9 mouse cellular contexts compared by ENCODE assay signal in the genomic region with DNA sequence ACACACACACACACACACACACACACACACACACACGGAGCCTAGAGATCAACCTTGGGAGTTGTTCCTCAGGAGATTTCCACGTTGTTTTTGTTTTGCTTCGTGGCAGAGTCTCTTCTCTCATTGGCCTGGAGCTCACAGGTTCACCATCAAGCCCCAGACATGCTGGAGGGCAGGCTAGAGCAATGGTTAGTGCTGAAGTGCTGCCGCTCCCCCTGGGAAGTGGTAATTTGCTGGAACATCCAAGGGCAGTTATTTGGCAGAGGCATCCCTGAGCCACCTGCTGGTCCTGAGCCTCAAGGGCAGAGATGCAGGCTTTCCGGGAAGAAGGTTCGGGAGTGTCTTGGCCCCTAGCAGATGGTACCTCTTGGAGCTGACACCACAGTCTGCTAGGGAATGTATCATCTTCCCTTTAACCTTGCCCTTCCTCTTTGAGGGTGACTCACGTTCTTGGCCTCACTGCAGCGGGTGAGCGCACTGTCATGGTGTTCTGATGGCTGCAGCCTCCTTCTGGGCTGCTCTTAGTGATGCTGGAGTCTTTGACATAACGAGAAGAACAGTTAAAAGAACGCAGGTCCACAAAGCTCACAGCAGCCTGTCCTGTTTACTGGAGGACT. TPM values are rescaled to one million over a fixed set of nuclear protein-coding genes. Genes with fewer than 3 reads are reported as not detected.
DNase-seq lines count a peak whose midpoint lies in the region; ATAC-seq and TF ChIP-seq lines count a peak whose summit lies in the region.
"Had no signal": no experiment of that assay in that cellular context is flagged by ENCODE, and none has a peak within 500 bp of the region (broad histone marks: within the 10 kb centered on the region; RNA-seq: fewer than 3 reads in every experiment).

No protein-coding gene starts in this region.

- H3K27me3 ChIP-seq in heart, postnatal 0 days (ENCODE audit: control insufficient read depth, insufficient read depth, low read length) = no peaks in the 10 kb centered on the region

- no peak for TF ChIP-seq EP300 in heart, postnatal 0 days (IDR thresholded peaks at IDR 0.05; ENCODE audit: low read depth)

- no peak overlapping the region for H3K9ac ChIP-seq in heart, postnatal 0 days (replicated peaks; ENCODE audit: low read depth, low read length)

- no peak for ATAC-seq in heart, postnatal 0 days (ENCODE audit: insufficient read depth, low read depth)
- ATAC-seq in megakaryocyte, adult 5-6 weeks (ENCODE audit: poor library complexity, severe bottlenecking) = peak; percentile 56
- ATAC-seq: intestine, embryonic 16.5 days had no signal

- H3K4me2 ChIP-seq in heart, postnatal 0 days (ENCODE audit: low read depth, low read length) = no peak overlapping the region

- H3K9me3 ChIP-seq in heart, postnatal 0 days (replicated peaks; ENCODE audit: control insufficient read depth, low read length) = no peaks in the 10 kb centered on the region

- intact Hi-C loops in left cerebral cortex, adult 2 months (cut with DNase I) = no loop called here

- H3K4me3 ChIP-seq in heart, postnatal 0 days (ENCODE audit: low read depth, low read length) = no peak overlapping the region
- no peak overlapping the region for H3K4me3 ChIP-seq in left cerebral cortex, adult 2 months

- no peak for DNase-seq in heart, postnatal 0 days (ENCODE audit: low spot score)
- no peak for DNase-seq in heart, adult 11 months
- DNase-seq in 3134 (ENCODE audit: extremely low read depth, insufficient read length, low spot score) (peak; percentile 44), 3T3-L1 (ENCODE audit: low read depth, low spot score) (peak; percentile 62)
- no peak for DNase-seq in frontal cortex, postnatal 14 days (ENCODE audit: low spot score in 2 of 2)
- DNase-seq in left cerebral cortex, adult 2 months (ENCODE audit: extremely low spot score in 1 of 2, low spot score in 2 of 2) = no peak
- DNase-seq: kidney, postnatal 4 days had no signal

- H3K36me3 ChIP-seq in heart, postnatal 0 days (replicated peaks; ENCODE audit: control insufficient read depth, insufficient read depth, low read length) = no peaks in the 10 kb centered on the region

- H3K4me1 ChIP-seq in heart, postnatal 0 days (ENCODE audit: control insufficient read depth, insufficient read depth) = peaks cover 11% of the 10 kb centered on the region

- 84% methylated on average over 11 of the region's 11 CpGs for WGBS in heart, postnatal 0 days

- no peak overlapping the region for H3K27ac ChIP-seq in heart, postnatal 0 days (ENCODE audit: low read depth)
- H3K27ac ChIP-seq in left cerebral cortex, adult 2 months = no peak overlapping the region

- 0 out of 2 replicates have a peak, but pooled peaks have one; percentile 5 for TF ChIP-seq CTCF in heart, postnatal 0 days (IDR thresholded peaks at IDR 0.05; ENCODE audit: low read depth)
- TF ChIP-seq CTCF in left cerebral cortex, adult 2 months (IDR thresholded peaks at IDR 0.05) = no peak

RNA-seq across cellular contexts. Expression of gene Ncor2, which starts 25.3 kb away (rescaled TPM):
- total RNA-seq in heart, postnatal 0 days (2014; rRNA removed; ENCODE audit: low replicate concordance) = 21.6 and 73.8 TPM in 2 replicates
- 14.3 and 15.5 TPM in 2 replicates for polyA plus RNA-seq in heart, postnatal 0 days (2015; fragmentation: Nextera tagmentation; extraction: Ambion mirVana)
- 87.7 and 107 TPM in 2 replicates for total RNA-seq in megakaryocyte, adult 5-6 weeks (2015)
- 15.0 and 21.5 TPM in 2 replicates for total RNA-seq in megakaryocyte, adult 5-6 weeks (2017)
- 100 to 1,000 TPM; 228 to 270 TPM for total RNA-seq in left cerebral cortex, adult 2 months (2021)

Comparison
In these comparisons a context has a peak if more than half of its experiments do, and no peak if none do; other contexts are left out.
1. DNase-seq: peak in 3134 (single experiment) and 3T3-L1 (single experiment); none in heart, postnatal 0 days (single experiment), heart, adult 11 months (single experiment), frontal cortex, postnatal 14 days (0 of 2) and left cerebral cortex, adult 2 months (0 of 2).